Mouse (Mus musculus) small intestine, adult 2 months (tissue): ENCODE measurements around the gene 1810010D01Rik. TPM values are rescaled to one million over a fixed set of nuclear protein-coding genes. Genes with fewer than 3 reads are reported as not detected.

Experiments used
- H3K27ac ChIP-seq: fragments of 200-500 bp; 2 replicates; pipeline ENCODE4 v1.5.1; 2012; ENCODE audit warnings: low read depth, low read length, control low read depth, inconsistent platforms; ENCODE audit not compliant: insufficient read depth
- H3K27me3 ChIP-seq: fragments of 200-500 bp; 2 replicates; pipeline ENCODE4 v1.6.1; 2012; ENCODE audit warnings: mild to moderate bottlenecking, moderate library complexity, low read length, inconsistent platforms; ENCODE audit not compliant: control insufficient read depth, insufficient read depth
- H3K36me3 ChIP-seq: fragments of 200-500 bp; 2 replicates; pipeline ENCODE4 v1.6.1; 2012; ENCODE audit warnings: mild to moderate bottlenecking, low read length, control low read depth, inconsistent platforms; ENCODE audit not compliant: control insufficient read depth, insufficient read depth
- H3K4me1 ChIP-seq: fragments of 200-500 bp; 2 replicates; pipeline ENCODE4 v1.6.1; 2012; ENCODE audit warnings: low read length, inconsistent platforms, mixed read lengths; ENCODE audit not compliant: control insufficient read depth, insufficient read depth, insufficient read length
- H3K4me3 ChIP-seq: fragments of 200-500 bp; 2 replicates; pipeline ENCODE4 v1.5.1; 2012; ENCODE audit warnings: low read depth, mild to moderate bottlenecking, control low read depth, inconsistent platforms, low read length, moderate library complexity
- CTCF ChIP-seq: fragments of 200-500 bp; IDR thresholded peaks from 2 replicates; pipeline ENCODE4 v1.5.1; 2012; ENCODE audit warnings: low read depth, mild to moderate bottlenecking, control low read depth, inconsistent platforms, low read length, moderate library complexity, mixed read lengths; ENCODE audit not compliant: insufficient replicate concordance, insufficient read length; ENCODE audit errors: extremely low read depth
- POLR2A ChIP-seq: fragments of 200-500 bp; IDR thresholded peaks from 2 replicates; pipeline ENCODE4 v1.6.1; 2012; ENCODE audit warnings: low read depth, mild to moderate bottlenecking, control low read depth, inconsistent platforms, low read length, moderate library complexity
- WGBS: fragments of 180-500 bp; shearing (Covaris S2); methylation state at CpG from one replicate; pipeline ENCODE4 v1.1.7; 2018; 5-methylcytosine and 5-hydroxymethylcytosine counted together
- polyA plus RNA-seq: library from polyadenylated mRNA; depleted of rRNA; stranded (reverse); fragments of >200 nt; gene quantifications from 2 replicates; pipeline ENCODE4 v1.2.3, GENCODE M21; 2012; rRNA removed

The 1810010D01Rik gene
- polyA plus RNA-seq, 1 experiment, result 11.2 TPM

DNA sequence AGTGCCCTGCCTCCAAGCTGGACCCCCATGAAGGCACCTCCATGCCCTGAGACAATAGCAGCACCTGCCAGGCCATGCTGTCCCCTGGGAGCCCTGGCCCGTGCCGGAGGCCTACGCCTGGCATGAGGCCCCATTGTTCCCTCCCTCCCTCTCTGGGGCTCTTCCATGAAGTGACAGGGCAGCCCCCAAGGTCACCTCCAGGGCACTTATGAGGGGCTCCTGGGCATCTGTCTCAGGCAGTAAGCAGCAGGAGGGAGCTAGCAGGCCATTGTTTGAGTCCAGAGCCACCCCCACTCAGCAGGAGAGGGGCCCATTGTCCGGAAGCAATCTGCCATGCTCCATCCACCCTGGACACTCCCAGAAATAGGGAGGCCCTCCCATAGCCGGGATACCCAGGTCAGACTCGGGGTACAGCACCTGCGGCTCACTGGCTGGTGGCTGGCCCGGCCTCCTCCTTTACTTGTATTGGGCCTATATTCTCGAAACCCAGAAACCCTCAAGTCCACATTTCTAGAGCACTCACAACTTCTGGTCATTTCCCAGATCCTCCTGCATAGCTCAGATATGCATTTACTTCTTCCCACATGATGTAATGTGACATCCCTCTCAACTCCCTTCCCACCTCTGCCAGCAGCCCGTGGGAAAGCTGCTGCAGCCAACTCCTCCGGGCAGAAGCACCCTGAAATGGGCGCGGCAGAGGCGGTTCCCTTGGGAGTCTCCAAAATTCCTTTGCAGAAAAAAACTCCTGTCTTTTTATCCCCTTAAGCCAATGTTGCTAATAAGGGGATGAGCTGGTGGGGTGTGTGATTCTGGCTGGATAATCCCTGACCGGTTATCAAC, 30.9 kb downstream of the 1810010D01Rik start:
- no peaks in the 10 kb centered on the region for H3K4me1 ChIP-seq
- no peaks in the 10 kb centered on the region for H3K36me3 ChIP-seq
- H3K27ac ChIP-seq, result no peak overlapping the region
- H3K4me3 ChIP-seq, result no peak overlapping the region
- no peaks in the 10 kb centered on the region for H3K27me3 ChIP-seq
- WGBS, result 64% methylated on average over 15 of the region's 15 CpGs
- no peak for TF ChIP-seq POLR2A
- no peak for TF ChIP-seq CTCF

DNA sequence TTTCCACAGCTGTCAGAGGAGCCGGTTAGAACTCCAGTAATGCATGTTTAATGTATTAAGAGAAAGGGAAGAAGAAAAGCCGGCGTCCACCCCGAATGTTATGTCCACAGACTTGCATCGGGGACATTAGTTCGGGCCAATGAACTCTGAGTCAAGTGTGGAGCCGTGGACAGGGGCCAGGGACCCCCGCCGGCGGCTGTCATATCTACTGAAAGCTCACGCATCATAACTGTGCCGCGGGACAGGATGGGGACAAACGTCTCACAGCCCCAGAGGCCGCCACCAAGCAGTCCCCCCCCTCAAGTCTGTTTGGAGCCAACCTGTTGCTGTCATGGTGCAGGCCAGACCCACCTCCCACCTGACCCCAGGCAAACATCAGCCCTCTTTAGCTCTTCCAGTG, 34.4 kb downstream of the 1810010D01Rik start:
- Histone ChIP-seq H3K4me1 (no peaks in the 10 kb centered on the region), H3K27me3 (no peaks in the 10 kb centered on the region), H3K36me3 (no peaks in the 10 kb centered on the region), H3K27ac (no peak overlapping the region), H3K4me3 (no peak overlapping the region)
- WGBS, result 70% methylated on average over 15 of the region's 15 CpGs
- TF ChIP-seq POLR2A, result no peak
- no peak for TF ChIP-seq CTCF

DNA sequence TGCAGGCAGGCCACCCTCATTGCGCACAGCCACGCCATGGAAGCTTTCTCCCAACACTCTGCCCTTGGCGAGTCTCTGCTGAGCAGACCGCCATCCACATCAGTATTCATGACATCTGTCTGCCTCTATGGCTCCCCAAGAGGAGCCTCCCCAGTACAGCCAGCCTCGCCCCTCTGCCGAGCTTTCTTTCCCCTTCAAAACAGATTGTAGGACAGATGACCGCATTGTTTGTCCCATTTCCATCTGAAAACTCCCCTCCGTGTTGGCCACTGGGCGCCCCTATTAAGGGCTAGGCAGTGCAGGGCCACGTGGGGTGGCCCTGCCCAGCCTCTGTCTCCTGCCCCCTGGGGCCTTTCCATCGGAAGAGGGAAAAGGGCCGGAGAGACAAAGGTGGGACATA, 34.8 kb downstream of the 1810010D01Rik start:
- TF ChIP-seq POLR2A (no peak), CTCF (no peak)
- 30% methylated on average over 12 of the region's 12 CpGs for WGBS
- Histone ChIP-seq H3K4me1 (no peaks in the 10 kb centered on the region), H3K27ac (no peak overlapping the region), H3K36me3 (no peaks in the 10 kb centered on the region), H3K27me3 (no peaks in the 10 kb centered on the region), H3K4me3 (no peak overlapping the region)

DNA sequence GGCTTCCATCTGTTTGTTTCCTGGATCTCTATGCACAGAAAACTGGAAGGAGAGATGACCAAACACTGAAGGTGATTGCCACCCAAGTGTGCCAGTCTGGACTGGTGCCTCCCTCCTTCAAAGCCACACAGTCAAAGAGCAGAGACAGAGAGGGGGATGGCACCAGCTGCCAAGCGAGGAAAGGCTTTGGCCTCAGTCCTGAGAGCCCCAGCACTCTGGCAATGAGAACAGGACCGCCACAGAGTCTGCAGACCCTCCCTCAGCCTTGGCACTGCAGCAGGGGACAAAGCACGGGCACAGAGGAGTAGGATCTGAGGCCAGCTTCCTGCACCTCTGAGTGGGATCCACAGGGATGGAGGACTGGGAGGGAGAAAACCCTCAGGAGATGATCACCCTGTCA, 38.2 kb downstream of the 1810010D01Rik start:
- Histone ChIP-seq H3K27ac (no peak overlapping the region), H3K4me3 (no peak overlapping the region), H3K36me3 (no peaks in the 10 kb centered on the region), H3K4me1 (no peaks in the 10 kb centered on the region), H3K27me3 (no peaks in the 10 kb centered on the region)
- TF ChIP-seq POLR2A (no peak), CTCF (no peak)
- 61% methylated on average over 3 of the region's 3 CpGs for WGBS

DNA sequence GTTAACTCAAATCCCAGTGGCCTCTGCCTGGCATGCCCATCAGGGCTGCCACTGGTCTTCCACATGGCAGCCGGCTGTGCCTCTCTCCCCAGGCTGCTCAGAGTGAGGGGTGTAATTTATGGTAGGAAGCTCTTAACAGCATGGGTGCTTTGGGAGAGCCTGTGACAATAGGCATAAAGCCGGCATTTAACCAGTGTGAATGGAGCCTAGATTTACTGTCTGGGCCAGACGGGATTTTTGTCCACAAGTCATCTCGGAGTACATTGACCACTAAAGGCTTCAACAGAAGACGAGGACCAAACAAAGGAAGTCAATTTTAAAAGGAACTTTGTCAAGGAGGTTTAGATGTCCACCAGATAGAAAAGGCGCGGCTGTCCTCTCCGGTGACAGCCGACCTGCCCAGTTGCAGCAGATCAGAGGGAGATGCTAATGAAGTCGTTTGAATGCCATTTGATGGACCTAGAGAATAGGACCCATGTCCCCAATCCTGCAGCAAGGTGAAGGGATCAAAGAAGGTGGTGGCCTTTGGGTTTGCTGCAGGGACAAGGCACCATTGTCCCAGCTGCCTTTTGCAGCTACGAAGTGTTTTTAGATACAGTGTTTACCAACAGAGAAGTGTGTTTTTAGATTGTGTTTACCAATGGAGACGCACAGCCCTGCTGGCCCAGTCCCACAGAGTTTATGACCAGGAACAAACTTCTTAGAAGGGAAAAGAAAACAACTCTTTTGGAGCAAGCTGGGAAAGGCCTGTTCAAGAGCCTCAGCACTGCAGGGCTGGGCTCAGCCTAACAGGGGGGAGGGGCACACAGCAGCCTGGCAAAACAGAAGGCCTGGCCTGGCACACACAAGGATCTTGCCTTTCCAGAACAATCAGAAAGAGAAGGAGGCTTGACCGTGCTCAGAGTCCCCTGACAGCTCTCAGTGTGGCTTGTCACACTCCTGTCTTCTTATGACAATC, 48.4 kb downstream of the 1810010D01Rik start:
- no peak for TF ChIP-seq POLR2A
- TF ChIP-seq CTCF, result no peak

More for the DNA sequence above, 48.4 kb downstream of the 1810010D01Rik start:
- Histone ChIP-seq H3K4me3 (no peak overlapping the region), H3K27ac (no peak overlapping the region), H3K27me3 (no peaks in the 10 kb centered on the region), H3K4me1 (peaks cover 2% of the 10 kb centered on the region; the same call in 1 of the 2 replicates), H3K36me3 (no peaks in the 10 kb centered on the region)
- WGBS, result 62% methylated on average over 13 of the region's 13 CpGs

Other genes starting within 250 kb of the 1810010D01Rik start
- 8.5 and 10.8 TPM in 2 replicates for gene Tpcn2, start 75.9 kb upstream of the 1810010D01Rik start, polyA plus RNA-seq
- 12.0 and 17.6 TPM in 2 replicates for gene Mrgprf, start 92.7 kb upstream of the 1810010D01Rik start, polyA plus RNA-seq
- gene Mrgprd, start 106.7 kb upstream of the 1810010D01Rik start, polyA plus RNA-seq, result not detected in 2 replicates